Mouse (Mus musculus) cortical plate, adult 2 months (tissue): ENCODE measurements around the gene Plekha6.

Experiments used
- CTCF ChIP-seq: fragments of 200-500 bp; IDR thresholded peaks from 2 replicates; pipeline ENCODE4 v1.5.1; 2011; ENCODE audit warnings: mild to moderate bottlenecking, control low read depth, low read length; ENCODE audit not compliant: insufficient read depth; ENCODE audit errors: extremely low read depth
- POLR2A ChIP-seq: fragments of 200-500 bp; IDR thresholded peaks from 2 replicates; pipeline ENCODE4 v1.6.1; 2011; ENCODE audit warnings: mild to moderate bottlenecking, low read length, control low read depth; ENCODE audit not compliant: insufficient read depth; ENCODE audit errors: extremely low read depth

GRCm38 (mm10) chr1:133280537-133280936, 116.5 kb downstream of the Plekha6 start:
- TF ChIP-seq CTCF (no peak), POLR2A (no peak)
